Mouse (Mus musculus) neural tube, postnatal 0 days (tissue): ENCODE measurements around the gene Aven. TPM values are rescaled to one million over a fixed set of nuclear protein-coding genes. Genes with fewer than 3 reads are reported as not detected.

Experiments used
- microRNA-seq: library from miRNA; unstranded; fragments of <30 nt; microRNA quantifications from one replicate; pipeline ENCODE4, GENCODE M21; 2016
- polyA plus RNA-seq: library from polyadenylated mRNA; unstranded; fragments of >200 nt; fragmentation: Nextera tagmentation; extraction: Ambion mirVana; gene quantifications from 2 replicates; pipeline ENCODE4 v1.2.1, GENCODE M21; 2015

Aven gene
- 4.8 and 5.2 TPM in 2 replicates for polyA plus RNA-seq

GRCm38 (mm10) chr2:112492856-112493538 is at the start of gene Aven:
Gene Aven, plus strand, starts transcription at chr2:112492964.

GRCm38 (mm10) chr2:112454862-112455564 is 37.8 kb upstream of the Aven start, which contains the start of gene Emc7:
Gene Emc7, plus strand, starts transcription at chr2:112454997.

GRCm38 (mm10) chr2:112480669-112481068 is 12.1 kb upstream of the Aven start, which contains the start of gene Chrm5:
Gene Chrm5, minus strand, starts transcription at chr2:112480769.

Small RNA genes within 50 kb of the gene (microRNA-seq; reads per million reads assigned to microRNA genes)
- not detected for gene Gm44374

Other genes starting within 250 kb of the Aven start
- 0.06 and 0.10 TPM in 2 replicates for gene Nutm1, start 233.7 kb upstream of the Aven start, polyA plus RNA-seq
- 192 and 212 TPM in 2 replicates for gene Nop10, start 231.0 kb upstream of the Aven start, polyA plus RNA-seq
- 12.4 and 14.3 TPM in 2 replicates for gene Slc12a6, start 227.1 kb upstream of the Aven start, polyA plus RNA-seq
- gene Gm21985, start 226.7 kb upstream of the Aven start, polyA plus RNA-seq = not detected in 2 replicates
- gene Emc4, start 124.9 kb upstream of the Aven start, polyA plus RNA-seq = 283 and 285 TPM in 2 replicates
- 21.4 and 22.9 TPM in 2 replicates for gene Katnbl1, start 113.8 kb upstream of the Aven start, polyA plus RNA-seq
- gene Emc7, start 38.0 kb upstream of the Aven start, polyA plus RNA-seq = 39.1 and 42.8 TPM in 2 replicates
- 2.1 and 2.3 TPM in 2 replicates for gene Chrm5, start 12.2 kb upstream of the Aven start, polyA plus RNA-seq